Mouse (Mus musculus): ENCODE data around the gene Pnldc1. TPM values are rescaled to one million over a fixed set of nuclear protein-coding genes. Genes with fewer than 3 reads are reported as not detected.

Gene Pnldc1
- polyA plus RNA-seq, 1 experiment from 2014 or later = 2.2 TPM

- Histone ChIP-seq H3K27ac (ENCODE audit: low read length) (no peak within 1 kb of the TSS), H3K4me1 (replicated peaks; ENCODE audit: control insufficient read depth, insufficient read depth, low read length) (peaks cover 3% of the 10 kb centered on the region; the same call in 1 of the 2 replicates), H3K4me3 (replicated peaks; ENCODE audit: low read length) (no peak within 1 kb of the TSS), H3K9ac (replicated peaks; ENCODE audit: low read depth, low read length) (no peak within 1 kb of the TSS), H3K27me3 (replicated peaks; ENCODE audit: control insufficient read depth, insufficient read depth, low read length) (no peaks in the 10 kb centered on the region), H3K9me3 (ENCODE audit: control insufficient read depth, low read length) (no peaks in the 10 kb centered on the region), H3K36me3 (ENCODE audit: control insufficient read depth, insufficient read depth) (no peaks in the 10 kb centered on the region), H3K4me2 (ENCODE audit: low read length) (no peak within 1 kb of the TSS)
- 59% methylated on average over 2 of the region's 2 CpGs for WGBS
- ATAC-seq = no peak
Measured at GRCm38 (mm10) chr17:12868043-12868442, 42.0 kb downstream of the Pnldc1 start, which contains the start of gene Mas1. TSS of gene Mas1 (minus strand) at chr17:12868143.

- no peaks in the 10 kb centered on the region for H3K4me1 ChIP-seq (replicated peaks; ENCODE audit: control insufficient read depth, insufficient read depth, low read length)
Measured at GRCm38 (mm10) chr17:12866853-12867252, 43.2 kb downstream of the Pnldc1 start.

GRCm38 (mm10) chr17:12865407-12865806 is 44.6 kb downstream of the Pnldc1 start:
- WGBS = 49% methylated on average over 3 of the region's 3 CpGs
- Histone ChIP-seq H3K27me3 (replicated peaks; ENCODE audit: control insufficient read depth, insufficient read depth, low read length) (no peaks in the 10 kb centered on the region), H3K4me2 (ENCODE audit: low read length) (no peak overlapping the region), H3K4me3 (replicated peaks; ENCODE audit: low read length) (no peak overlapping the region), H3K9me3 (ENCODE audit: control insufficient read depth, low read length) (no peaks in the 10 kb centered on the region), H3K4me1 (replicated peaks; ENCODE audit: control insufficient read depth, insufficient read depth, low read length) (no peaks in the 10 kb centered on the region), H3K27ac (ENCODE audit: low read length) (no peak overlapping the region), H3K36me3 (ENCODE audit: control insufficient read depth, insufficient read depth) (no peaks in the 10 kb centered on the region), H3K9ac (replicated peaks; ENCODE audit: low read depth, low read length) (no peak overlapping the region)
- ATAC-seq = no peak

More at GRCm38 (mm10) chr17:12866853-12867252, 43.2 kb downstream of the Pnldc1 start:
- no peak for ATAC-seq
- no peaks in the 10 kb centered on the region for H3K9me3 ChIP-seq (ENCODE audit: control insufficient read depth, low read length)
- H3K27ac ChIP-seq (ENCODE audit: low read length) = no peak overlapping the region
- H3K4me3 ChIP-seq (replicated peaks; ENCODE audit: low read length) = no peak overlapping the region
- WGBS = 83% methylated on average over 10 of the region's 10 CpGs
- no peak overlapping the region for H3K4me2 ChIP-seq (ENCODE audit: low read length)
- H3K27me3 ChIP-seq (replicated peaks; ENCODE audit: control insufficient read depth, insufficient read depth, low read length) = no peaks in the 10 kb centered on the region
- H3K9ac ChIP-seq (replicated peaks; ENCODE audit: low read depth, low read length) = no peak overlapping the region
- H3K36me3 ChIP-seq (ENCODE audit: control insufficient read depth, insufficient read depth) = no peaks in the 10 kb centered on the region

GRCm38 (mm10) chr17:12864111-12864510 is 45.9 kb downstream of the Pnldc1 start:
- Histone ChIP-seq H3K9ac (replicated peaks; ENCODE audit: low read depth, low read length) (no peak overlapping the region), H3K4me2 (ENCODE audit: low read length) (no peak overlapping the region), H3K27ac (ENCODE audit: low read length) (no peak overlapping the region), H3K27me3 (replicated peaks; ENCODE audit: control insufficient read depth, insufficient read depth, low read length) (no peaks in the 10 kb centered on the region), H3K36me3 (ENCODE audit: control insufficient read depth, insufficient read depth) (no peaks in the 10 kb centered on the region), H3K4me3 (replicated peaks; ENCODE audit: low read length) (no peak overlapping the region), H3K9me3 (ENCODE audit: control insufficient read depth, low read length) (no peaks in the 10 kb centered on the region), H3K4me1 (replicated peaks; ENCODE audit: control insufficient read depth, insufficient read depth, low read length) (no peaks in the 10 kb centered on the region)
- no peak for ATAC-seq

- Histone ChIP-seq H3K4me2 (ENCODE audit: low read length) (no peak overlapping the region), H3K4me1 (replicated peaks; ENCODE audit: control insufficient read depth, insufficient read depth, low read length) (no peaks in the 10 kb centered on the region), H3K4me3 (replicated peaks; ENCODE audit: low read length) (no peak overlapping the region), H3K27ac (ENCODE audit: low read length) (no peak overlapping the region), H3K9ac (replicated peaks; ENCODE audit: low read depth, low read length) (no peak overlapping the region), H3K36me3 (ENCODE audit: control insufficient read depth, insufficient read depth) (no peaks in the 10 kb centered on the region), H3K9me3 (ENCODE audit: control insufficient read depth, low read length) (no peaks in the 10 kb centered on the region), H3K27me3 (replicated peaks; ENCODE audit: control insufficient read depth, insufficient read depth, low read length) (no peaks in the 10 kb centered on the region)
- WGBS = 80% methylated on average over 8 of the region's 8 CpGs
- no peak for ATAC-seq
Measured at GRCm38 (mm10) chr17:12859006-12859520, 51.0 kb downstream of the Pnldc1 start.

GRCm38 (mm10) chr17:12858072-12858471 is 52.0 kb downstream of the Pnldc1 start:
- H3K27me3 ChIP-seq (replicated peaks; ENCODE audit: control insufficient read depth, insufficient read depth, low read length) = no peaks in the 10 kb centered on the region
- no peak overlapping the region for H3K27ac ChIP-seq (ENCODE audit: low read length)
- 44% methylated on average over 4 of the region's 4 CpGs for WGBS
- no peaks in the 10 kb centered on the region for H3K9me3 ChIP-seq (ENCODE audit: control insufficient read depth, low read length)
- no peaks in the 10 kb centered on the region for H3K4me1 ChIP-seq (replicated peaks; ENCODE audit: control insufficient read depth, insufficient read depth, low read length)
- H3K36me3 ChIP-seq (ENCODE audit: control insufficient read depth, insufficient read depth) = no peaks in the 10 kb centered on the region
- no peak overlapping the region for H3K4me2 ChIP-seq (ENCODE audit: low read length)
- no peak overlapping the region for H3K4me3 ChIP-seq (replicated peaks; ENCODE audit: low read length)
- no peak for ATAC-seq
- H3K9ac ChIP-seq (replicated peaks; ENCODE audit: low read depth, low read length) = no peak overlapping the region

- Histone ChIP-seq H3K36me3 (ENCODE audit: control insufficient read depth, insufficient read depth) (no peaks in the 10 kb centered on the region), H3K9ac (replicated peaks; ENCODE audit: low read depth, low read length) (no peak overlapping the region), H3K4me3 (replicated peaks; ENCODE audit: low read length) (no peak overlapping the region), H3K9me3 (ENCODE audit: control insufficient read depth, low read length) (no peaks in the 10 kb centered on the region), H3K27ac (ENCODE audit: low read length) (no peak overlapping the region), H3K4me2 (ENCODE audit: low read length) (no peak overlapping the region), H3K4me1 (replicated peaks; ENCODE audit: control insufficient read depth, insufficient read depth, low read length) (no peaks in the 10 kb centered on the region), H3K27me3 (replicated peaks; ENCODE audit: control insufficient read depth, insufficient read depth, low read length) (no peaks in the 10 kb centered on the region)
- WGBS = 56% methylated on average over 3 of the region's 3 CpGs
- ATAC-seq = no peak
Measured at GRCm38 (mm10) chr17:12857395-12857794, 52.6 kb downstream of the Pnldc1 start.

- Histone ChIP-seq H3K4me1 (replicated peaks; ENCODE audit: control insufficient read depth, insufficient read depth, low read length) (no peaks in the 10 kb centered on the region), H3K4me3 (replicated peaks; ENCODE audit: low read length) (no peak overlapping the region), H3K27ac (ENCODE audit: low read length) (no peak overlapping the region), H3K36me3 (ENCODE audit: control insufficient read depth, insufficient read depth) (no peaks in the 10 kb centered on the region), H3K9ac (replicated peaks; ENCODE audit: low read depth, low read length) (no peak overlapping the region), H3K9me3 (ENCODE audit: control insufficient read depth, low read length) (no peaks in the 10 kb centered on the region), H3K27me3 (replicated peaks; ENCODE audit: control insufficient read depth, insufficient read depth, low read length) (no peaks in the 10 kb centered on the region), H3K4me2 (ENCODE audit: low read length) (no peak overlapping the region)
- WGBS = 94% methylated on average over 11 of the region's 11 CpGs
- no peak for ATAC-seq
Measured at GRCm38 (mm10) chr17:12854386-12854785, 55.6 kb downstream of the Pnldc1 start.

- no peak overlapping the region for H3K27ac ChIP-seq (ENCODE audit: low read length)
- no peak for ATAC-seq
- no peaks in the 10 kb centered on the region for H3K9me3 ChIP-seq (ENCODE audit: control insufficient read depth, low read length)
- H3K4me2 ChIP-seq (ENCODE audit: low read length) = no peak overlapping the region
- H3K27me3 ChIP-seq (replicated peaks; ENCODE audit: control insufficient read depth, insufficient read depth, low read length) = no peaks in the 10 kb centered on the region
- no peak overlapping the region for H3K4me3 ChIP-seq (replicated peaks; ENCODE audit: low read length)
- WGBS = 56% methylated on average over 2 of the region's 2 CpGs
- H3K36me3 ChIP-seq (ENCODE audit: control insufficient read depth, insufficient read depth) = no peaks in the 10 kb centered on the region
- H3K4me1 ChIP-seq (replicated peaks; ENCODE audit: control insufficient read depth, insufficient read depth, low read length) = 0 out of 2 replicates have a peak, but pooled peaks cover 3% of the 10 kb centered on the region
- H3K9ac ChIP-seq (replicated peaks; ENCODE audit: low read depth, low read length) = no peak overlapping the region
Measured at GRCm38 (mm10) chr17:12853821-12854220, 56.2 kb downstream of the Pnldc1 start.

GRCm38 (mm10) chr17:12851689-12852088 is 58.3 kb downstream of the Pnldc1 start:
- Histone ChIP-seq H3K36me3 (ENCODE audit: control insufficient read depth, insufficient read depth) (no peaks in the 10 kb centered on the region), H3K9ac (replicated peaks; ENCODE audit: low read depth, low read length) (no peak overlapping the region), H3K4me3 (replicated peaks; ENCODE audit: low read length) (no peak overlapping the region), H3K4me1 (replicated peaks; ENCODE audit: control insufficient read depth, insufficient read depth, low read length) (0 out of 2 replicates have a peak, but pooled peaks cover 3% of the 10 kb centered on the region), H3K27me3 (replicated peaks; ENCODE audit: control insufficient read depth, insufficient read depth, low read length) (no peaks in the 10 kb centered on the region), H3K27ac (ENCODE audit: low read length) (no peak overlapping the region), H3K4me2 (ENCODE audit: low read length) (no peak overlapping the region), H3K9me3 (ENCODE audit: control insufficient read depth, low read length) (no peaks in the 10 kb centered on the region)
- WGBS = 70% methylated on average over 11 of the region's 11 CpGs
- ATAC-seq = peak; percentile 22; the same call in 1 of the 2 replicates
